In genomic region chr13:94265291-94265690, GRCm38 (mm10) we compare ENCODE assay signal across 20 mouse cellular contexts. TPM values are rescaled to one million over a fixed set of nuclear protein-coding genes. Genes with fewer than 3 reads are reported as not detected.
DNase-seq lines count a peak whose midpoint lies in the region; ATAC-seq lines count a peak whose summit lies in the region.
"Had no signal": no experiment of that assay in that cellular context is flagged by ENCODE, and none has a peak within 500 bp of the region (broad histone marks: within the 10 kb centered on the region; RNA-seq: fewer than 3 reads in every experiment).

No protein-coding gene starts in this region.

- no peak overlapping the region for H3K4me3 ChIP-seq in forebrain, embryonic 15.5 days
- H3K4me3 ChIP-seq: embryonic facial prominence, embryonic 10.5 days; embryonic facial prominence, embryonic 12.5 days; forebrain, embryonic 13.5 days had no signal

- no peak for ATAC-seq in forebrain, embryonic 15.5 days (replicated peaks)
- ATAC-seq: activated CD4-positive, CD25-positive, alpha-beta regulatory T cell, adult 4 months; forebrain, embryonic 13.5 days; forebrain, embryonic 16.5 days; Patski had no signal

- H3K4me2 ChIP-seq in forebrain, embryonic 15.5 days (replicated peaks): no peak overlapping the region
- H3K4me2 ChIP-seq: embryonic facial prominence, embryonic 12.5 days; forebrain, embryonic 13.5 days had no signal

- intact Hi-C loops in left cerebral cortex, postnatal 10 days (cut with DNase I): no loop called here

- no peaks in the 10 kb centered on the region for H3K9me3 ChIP-seq in forebrain, embryonic 15.5 days
- H3K9me3 ChIP-seq: embryonic facial prominence, embryonic 12.5 days; forebrain, embryonic 13.5 days; G1E had no signal

- DNase-seq in ES-CJ7 (ENCODE audit: low read depth, low spot score) (peak; percentile 56), R1 (ENCODE audit: low read depth, low spot score) (peak; percentile 46)
- DNase-seq in left cerebral cortex, postnatal 10 days (ENCODE audit: extremely low spot score in 1 of 2, low spot score in 2 of 2): no peak
- no peak for DNase-seq in urinary bladder, postnatal 14 days (ENCODE audit: low spot score)
- DNase-seq: adrenal gland, adult 8-10 months; adrenal gland, postnatal 14 days; adrenal gland, postnatal 36 days; cerebellum, adult 11-12 months; cerebellum, adult 2 months; cerebellum, adult 9-10 months; cerebellum, postnatal 10 days; cerebellum, postnatal 25 days had no signal

- H3K27me3 ChIP-seq in forebrain, embryonic 15.5 days: no peaks in the 10 kb centered on the region
- H3K27me3 ChIP-seq: embryonic facial prominence, embryonic 12.5 days; forebrain, embryonic 13.5 days; Patski had no signal

- 76% methylated on average over 3 of the region's 3 CpGs for WGBS in forebrain, embryonic 15.5 days

- no peak overlapping the region for H3K27ac ChIP-seq in forebrain, embryonic 15.5 days (replicated peaks)
- H3K27ac ChIP-seq: embryonic facial prominence, embryonic 10.5 days; embryonic facial prominence, embryonic 12.5 days; forebrain, embryonic 13.5 days had no signal

- no peaks in the 10 kb centered on the region for H3K36me3 ChIP-seq in forebrain, embryonic 15.5 days
- H3K36me3 ChIP-seq: embryonic facial prominence, embryonic 10.5 days; embryonic facial prominence, embryonic 12.5 days; G1E had no signal

- peaks cover 13% of the 10 kb centered on the region for H3K4me1 ChIP-seq in forebrain, embryonic 15.5 days
- H3K4me1 ChIP-seq: embryonic facial prominence, embryonic 12.5 days had no signal

- H3K9ac ChIP-seq in forebrain, embryonic 15.5 days (replicated peaks): no peak overlapping the region
- H3K9ac ChIP-seq: embryonic facial prominence, embryonic 12.5 days; forebrain, embryonic 13.5 days had no signal

RNA-seq across cellular contexts. Expression of gene Scamp1, which starts 20.4 kb away (rescaled TPM):
- total RNA-seq in left cerebral cortex, postnatal 10 days (2021): 100 to 1,000 TPM; 172 to 173 TPM
- 103 and 111 TPM in 2 replicates for polyA plus RNA-seq in forebrain, embryonic 15.5 days (2015; fragmentation: Nextera tagmentation; extraction: Ambion mirVana)
- polyA plus RNA-seq: G1E had no signal

Comparison
In these comparisons a context has a peak if more than half of its experiments do, and no peak if none do; other contexts are left out.
1. DNase-seq: peak in ES-CJ7 (single experiment) and R1 (single experiment); none in left cerebral cortex, postnatal 10 days (0 of 2) and urinary bladder, postnatal 14 days (single experiment).